Mouse (Mus musculus) midbrain, postnatal 0 days (tissue): Measurements from ENCODE around the gene Fam214a. TPM values are rescaled to one million over a fixed set of nuclear protein-coding genes. Genes with fewer than 3 reads are reported as not detected.

Experiments
- ATAC-seq: fragments of 200-750 bp; cut with Nextera tagmentation; 2 replicates; pipeline ENCODE4 v1.8.0; 2017; ENCODE audit warnings: moderate number of reproducible peaks, mild to moderate bottlenecking, moderate TSS enrichment, moderate library complexity; ENCODE audit not compliant: low FRiP score
- DNase-seq: peaks from one replicate; pipeline ENCODE4 v3.0.0-alpha.2; 2015; ENCODE audit warnings: low spot score
- H3K27ac ChIP-seq: fragments of 300-500 bp; sonication (generic); 2 replicates; pipeline ENCODE4 v1.5.1; 2014; ENCODE audit warnings: low read depth, mild to moderate bottlenecking, low read length, mixed read lengths
- H3K27me3 ChIP-seq: fragments of 300-500 bp; sonication (generic); 2 replicates; pipeline ENCODE4 v1.6.1; 2014; ENCODE audit warnings: low read length, control low read depth, mixed read lengths; ENCODE audit not compliant: insufficient read depth
- H3K36me3 ChIP-seq: fragments of 300-500 bp; sonication (generic); 2 replicates; pipeline ENCODE4 v1.6.1; 2014; ENCODE audit warnings: low read length, control low read depth, mixed read lengths; ENCODE audit not compliant: insufficient read depth
- H3K4me1 ChIP-seq: fragments of 300-500 bp; sonication (generic); 2 replicates; pipeline ENCODE4 v1.6.1; 2014; ENCODE audit warnings: mild to moderate bottlenecking, control low read depth, antibody characterized with exemption, low read length, mixed read lengths; ENCODE audit not compliant: insufficient read depth
- H3K4me2 ChIP-seq: fragments of 300-500 bp; sonication (generic); 2 replicates; pipeline ENCODE4 v1.6.1; 2014; ENCODE audit warnings: low read depth, mild to moderate bottlenecking, low read length, mixed read lengths; ENCODE audit not compliant: poor library complexity, severe bottlenecking
- H3K4me3 ChIP-seq: fragments of 300-500 bp; sonication (generic); 2 replicates; pipeline ENCODE4 v1.5.1; 2014; ENCODE audit warnings: low read depth, mild to moderate bottlenecking, low read length, moderate library complexity
- H3K9ac ChIP-seq: fragments of 300-500 bp; sonication (generic); replicated peaks from 2 replicates; pipeline ENCODE4 v1.6.1; 2014; ENCODE audit warnings: mild to moderate bottlenecking, low read length, moderate library complexity, mixed read lengths; ENCODE audit not compliant: poor library complexity, severe bottlenecking
- H3K9me3 ChIP-seq: fragments of 300-500 bp; sonication (generic); 2 replicates; pipeline ENCODE4 v1.6.1; 2016; ENCODE audit warnings: low read length, control low read depth
- CTCF ChIP-seq: IDR thresholded peaks from 2 replicates; pipeline ENCODE4 v1.5.1; 2016; ENCODE audit warnings: antibody characterized with exemption, mild to moderate bottlenecking
- WGBS: fragments of 180-500 bp; shearing (Covaris S2); extraction: QIAGEN DNeasy Blood & Tissue Kit; methylation state at CpG from one replicate; pipeline ENCODE4 v1.1.7; 2014; 5-methylcytosine and 5-hydroxymethylcytosine counted together
- polyA plus RNA-seq: library from polyadenylated mRNA; unstranded; fragments of >200 nt; fragmentation: Nextera tagmentation; extraction: Ambion mirVana; gene quantifications from 2 replicates; pipeline ENCODE4 v1.2.1, GENCODE M21; 2015
- total RNA-seq: library from RNA; depleted of rRNA; stranded (reverse); fragments of >200 nt; gene quantifications from 2 replicates; pipeline ENCODE4 v1.2.3, GENCODE M21; 2014

The Fam214a gene
- total and polyA plus RNA-seq, 2 experiments from 2014 or later, result 18.2 to 32.3 TPM

DNA sequence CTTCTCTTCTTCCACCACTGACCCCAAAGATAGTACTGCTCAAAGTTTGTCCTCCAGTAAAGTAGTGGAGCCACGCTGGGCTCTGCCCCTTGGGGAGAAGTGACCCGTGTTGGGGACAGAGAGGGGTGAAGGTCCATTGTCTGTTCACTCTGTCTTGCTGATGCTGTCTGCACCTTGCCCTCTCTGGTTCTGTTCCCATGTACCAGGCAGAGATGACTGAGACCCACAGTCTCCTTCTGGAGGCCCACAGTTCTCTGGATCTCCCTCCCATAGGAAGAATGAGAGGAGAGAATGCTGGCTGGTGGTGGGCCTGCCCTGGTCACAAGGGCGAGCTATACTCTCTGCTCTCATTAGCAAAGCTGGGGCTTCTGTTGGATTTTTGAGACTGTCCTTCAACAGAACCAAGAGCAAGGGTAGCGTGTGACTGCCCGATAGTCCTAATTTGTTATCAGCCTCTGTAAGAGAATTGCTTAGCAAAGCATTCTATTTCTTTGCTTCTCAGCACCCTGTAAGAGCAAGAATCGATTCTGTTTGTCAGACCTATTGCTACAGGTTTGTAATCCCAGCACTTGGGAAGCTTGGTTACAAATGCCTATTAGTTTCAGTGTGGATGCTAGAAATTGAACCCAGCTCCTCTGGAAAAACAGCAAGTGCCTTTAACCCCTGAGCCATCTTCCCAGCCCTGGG is 29.2 kb upstream of the Fam214a start:
- no peak overlapping the region for H3K4me2 ChIP-seq
- H3K9me3 ChIP-seq, result no peaks in the 10 kb centered on the region
- H3K9ac ChIP-seq, result no peak overlapping the region
- H3K27me3 ChIP-seq, result no peaks in the 10 kb centered on the region
- no peak overlapping the region for H3K27ac ChIP-seq
- no peak for TF ChIP-seq CTCF
- 89% methylated on average over 6 of the region's 6 CpGs for WGBS
- H3K4me3 ChIP-seq, result no peak overlapping the region
- H3K36me3 ChIP-seq, result no peaks in the 10 kb centered on the region
- DNase-seq (no peak), ATAC-seq (no peak)
- H3K4me1 ChIP-seq, result no peaks in the 10 kb centered on the region

DNA sequence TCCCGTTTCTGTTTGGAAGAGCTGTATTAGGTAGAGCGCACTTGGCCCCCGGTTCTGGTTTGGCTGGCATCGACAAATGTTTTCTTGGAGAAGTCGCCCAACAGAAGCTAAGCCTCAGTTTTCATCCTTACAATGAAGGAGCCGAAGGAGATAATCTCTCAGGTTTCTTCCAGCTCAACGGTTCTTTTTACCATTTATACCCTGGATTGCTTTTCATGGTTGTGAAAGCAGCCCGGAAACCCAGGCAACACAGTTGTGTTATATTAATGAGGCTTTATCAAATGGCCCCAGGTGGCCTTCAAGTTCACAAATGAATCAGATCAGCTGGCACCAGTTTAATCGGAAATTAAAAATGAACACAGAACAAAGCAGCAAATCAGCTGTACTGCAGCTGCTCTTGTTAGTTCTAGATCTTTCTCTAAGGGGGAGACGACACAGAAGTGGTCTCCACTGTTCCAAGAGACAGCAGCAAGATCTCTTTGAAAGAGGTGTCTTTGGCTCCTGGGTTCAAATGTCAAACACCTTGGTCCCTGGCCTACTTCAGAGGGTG is 27.4 kb upstream of the Fam214a start:
- no peak for TF ChIP-seq CTCF
- no peaks in the 10 kb centered on the region for H3K27me3 ChIP-seq
- 0 out of 2 replicates have a peak, but pooled peaks have one; percentile 41 for ATAC-seq
- H3K9me3 ChIP-seq, result no peaks in the 10 kb centered on the region
- no peak overlapping the region for H3K9ac ChIP-seq
- H3K4me1 ChIP-seq, result no peaks in the 10 kb centered on the region
- no peaks in the 10 kb centered on the region for H3K36me3 ChIP-seq
- H3K4me2 ChIP-seq, result no peak overlapping the region
- WGBS, result 14% methylated on average over 10 of the region's 10 CpGs
- peak; percentile 73 for DNase-seq
- no peak overlapping the region for H3K4me3 ChIP-seq
- H3K27ac ChIP-seq, result peak overlapping the region; percentile 38; the same call in 1 of the 2 replicates

DNA sequence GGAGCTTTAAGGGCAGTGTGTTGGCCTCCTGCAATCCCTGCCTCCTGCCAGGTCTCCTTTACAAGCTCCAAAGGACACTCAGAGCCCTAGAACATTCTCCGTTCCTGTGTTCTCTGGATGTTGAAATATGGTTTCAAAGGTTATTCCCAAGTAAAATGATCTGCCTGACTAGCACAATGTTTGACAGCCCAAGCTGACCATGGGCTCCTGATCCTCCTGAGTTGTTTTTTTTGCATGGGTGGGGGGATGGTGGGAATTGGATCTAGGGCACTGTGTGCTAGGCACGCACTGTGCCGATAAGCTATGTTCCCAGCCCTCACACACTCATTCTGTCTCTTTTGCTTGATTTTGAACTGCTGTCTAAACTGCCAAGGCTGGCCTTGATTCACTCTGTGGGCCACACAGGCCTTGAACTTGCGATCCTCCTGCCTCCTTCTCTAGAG is 22.7 kb upstream of the Fam214a start:
- no peak for TF ChIP-seq CTCF
- no peaks in the 10 kb centered on the region for H3K36me3 ChIP-seq
- H3K4me3 ChIP-seq, result no peak overlapping the region
- ATAC-seq (no peak), DNase-seq (no peak)
- H3K27ac ChIP-seq, result no peak overlapping the region
- no peaks in the 10 kb centered on the region for H3K9me3 ChIP-seq
- no peaks in the 10 kb centered on the region for H3K4me1 ChIP-seq
- no peak overlapping the region for H3K4me2 ChIP-seq
- H3K9ac ChIP-seq, result no peak overlapping the region
- WGBS, result 92% methylated on average over 4 of the region's 4 CpGs
- H3K27me3 ChIP-seq, result no peaks in the 10 kb centered on the region

DNA sequence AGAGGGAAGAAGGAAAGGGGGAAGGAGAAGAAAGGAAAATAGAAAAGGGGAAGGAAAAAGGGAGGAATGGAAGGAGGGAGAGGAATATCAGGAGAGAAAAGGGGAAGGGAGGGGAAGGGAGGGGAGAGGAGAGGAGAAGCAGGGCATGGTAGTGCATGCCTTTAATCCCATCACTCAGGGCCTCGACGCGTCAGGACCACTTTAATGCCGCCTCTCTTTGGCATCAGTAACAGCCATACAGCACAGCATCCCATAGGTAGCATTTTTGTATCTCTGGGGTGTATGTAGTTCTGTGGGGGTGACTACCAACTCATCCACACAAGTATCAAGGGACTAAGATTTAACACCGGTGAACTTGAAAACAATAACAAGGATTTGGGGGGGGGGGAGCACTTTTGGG is 22.0 kb upstream of the Fam214a start:
- Histone ChIP-seq H3K27ac (no peak overlapping the region), H3K4me3 (no peak overlapping the region), H3K4me2 (no peak overlapping the region), H3K36me3 (no peaks in the 10 kb centered on the region), H3K9me3 (no peaks in the 10 kb centered on the region), H3K27me3 (no peaks in the 10 kb centered on the region), H3K4me1 (no peaks in the 10 kb centered on the region), H3K9ac (no peak overlapping the region)
- 64% methylated on average over 5 of the region's 5 CpGs for WGBS
- DNase-seq (no peak), ATAC-seq (no peak)
- TF ChIP-seq CTCF, result no peak

DNA sequence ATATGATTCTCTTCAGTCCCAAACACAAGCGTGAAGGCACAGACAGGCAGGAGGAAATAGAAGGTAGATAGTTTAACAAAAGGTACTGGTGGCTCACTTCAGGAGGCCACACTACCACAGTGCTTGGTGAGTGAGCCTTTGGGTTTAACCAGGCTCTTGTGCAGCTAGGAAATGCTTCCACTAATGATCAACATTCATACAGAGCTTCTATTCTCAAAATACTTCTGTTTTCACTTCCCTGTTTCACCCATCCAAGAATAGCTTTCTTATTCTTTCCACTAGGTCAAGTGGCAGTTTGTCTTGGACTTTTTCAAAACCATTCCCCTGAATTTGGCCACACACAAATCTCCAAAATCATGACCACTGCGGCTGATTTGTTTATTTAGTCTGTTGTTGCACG is 17.4 kb upstream of the Fam214a start:
- no peaks in the 10 kb centered on the region for H3K9me3 ChIP-seq
- no peak for ATAC-seq
- no peaks in the 10 kb centered on the region for H3K36me3 ChIP-seq
- H3K4me1 ChIP-seq, result no peaks in the 10 kb centered on the region
- no peak overlapping the region for H3K4me2 ChIP-seq
- H3K4me3 ChIP-seq, result no peak overlapping the region
- no peak overlapping the region for H3K27ac ChIP-seq
- no peak overlapping the region for H3K9ac ChIP-seq
- 87% methylated on average over 3 of the region's 3 CpGs for WGBS
- no peak for DNase-seq
- no peaks in the 10 kb centered on the region for H3K27me3 ChIP-seq
- TF ChIP-seq CTCF, result no peak

DNA sequence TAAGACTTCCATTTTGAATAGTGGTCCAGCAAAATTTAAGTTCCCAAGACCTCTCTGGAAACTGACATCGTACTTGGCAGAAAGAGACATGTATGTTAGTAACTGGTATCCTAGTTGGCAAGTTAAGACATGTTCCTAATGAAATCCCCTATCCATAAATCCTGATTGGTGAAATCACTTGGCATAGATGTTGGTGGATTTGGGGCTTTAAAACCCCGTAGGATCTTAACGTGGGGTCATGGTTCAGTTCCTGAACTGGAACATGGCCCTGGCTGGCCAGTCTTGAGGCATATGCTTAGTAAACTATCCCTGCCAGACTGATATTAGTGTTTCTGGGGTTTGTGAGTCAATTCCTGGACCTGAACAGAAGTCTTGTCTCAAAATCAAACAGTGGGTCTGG is 14.9 kb upstream of the Fam214a start:
- H3K27me3 ChIP-seq, result no peaks in the 10 kb centered on the region
- no peaks in the 10 kb centered on the region for H3K4me1 ChIP-seq
- H3K4me3 ChIP-seq, result no peak overlapping the region
- no peak for ATAC-seq
- no peak overlapping the region for H3K27ac ChIP-seq
- no peaks in the 10 kb centered on the region for H3K36me3 ChIP-seq
- no peak overlapping the region for H3K9ac ChIP-seq
- H3K4me2 ChIP-seq, result no peak overlapping the region
- H3K9me3 ChIP-seq, result no peaks in the 10 kb centered on the region
- 88% methylated on average over 3 of the region's 3 CpGs for WGBS
- TF ChIP-seq CTCF, result no peak
- DNase-seq, result no peak
